Mouse (Mus musculus) stomach, postnatal 0 days (tissue): ENCODE data around the gene Pkib.

ENCODE experiments used
- CTCF ChIP-seq: IDR thresholded peaks from 2 replicates; pipeline ENCODE4 v1.5.1; 2016; ENCODE audit warnings: antibody characterized with exemption, low read depth, mild to moderate bottlenecking, moderate library complexity
- EP300 ChIP-seq: optimal IDR thresholded peaks from 2 replicates; pipeline ENCODE3; 2016; ENCODE audit warnings: antibody characterized with exemption

DNA sequence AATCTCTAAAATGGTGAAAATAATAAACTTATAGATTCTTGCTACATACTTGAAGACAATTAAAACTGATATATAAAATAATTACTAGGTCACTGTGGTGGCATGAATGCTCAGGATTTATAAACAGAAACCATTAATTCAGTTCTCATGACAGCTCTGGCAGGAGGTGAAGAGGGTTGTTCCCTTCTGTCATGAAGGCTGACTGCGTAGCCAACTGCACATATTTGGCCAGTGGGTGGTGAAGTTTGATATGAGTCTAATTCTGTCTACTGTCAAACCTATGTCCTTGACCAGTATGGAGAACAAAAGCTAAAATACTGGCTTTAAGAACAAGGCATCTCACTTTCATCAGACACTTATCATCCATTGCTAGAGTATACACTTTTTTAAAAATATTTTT is 21.5 kb downstream of the Pkib start:
- TF ChIP-seq CTCF (no peak), EP300 (no peak)
